Mouse (Mus musculus) kidney, postnatal 25 days (tissue): ENCODE measurements around the gene Flt3l.

Experiments
- DNase-seq, 2 experiments: peaks; one replicate each; pipeline ENCODE4 v3.0.0; 2021; ENCODE audit warnings: mixed read lengths in 2 of 2

The Flt3l gene

GRCm38 (mm10) chr7:45094121-45094520, 42.1 kb downstream of the Flt3l start:
- DNase-seq, result no peak

- no peak for DNase-seq
Observed at GRCm38 (mm10) chr7:45093516-45093905, 42.7 kb downstream of the Flt3l start.

GRCm38 (mm10) chr7:45092828-45093515, 43.3 kb downstream of the Flt3l start:
- no peak for DNase-seq

GRCm38 (mm10) chr7:45092048-45092447, 44.2 kb downstream of the Flt3l start, which contains the start of gene Rcn3:
Gene Rcn3, minus strand, starts transcription at chr7:45092221.
- DNase-seq, result peak; percentile 83 to 89

- DNase-seq, result no peak
Observed at GRCm38 (mm10) chr7:45091001-45091990, 44.9 kb downstream of the Flt3l start.

- no peak for DNase-seq
Observed at GRCm38 (mm10) chr7:45090251-45090977, 45.8 kb downstream of the Flt3l start.

GRCm38 (mm10) chr7:45088597-45088996, 47.6 kb downstream of the Flt3l start:
- DNase-seq, result no peak

GRCm38 (mm10) chr7:45086084-45086483, 50.1 kb downstream of the Flt3l start:
- no peak for DNase-seq

GRCm38 (mm10) chr7:45083300-45083890, 52.8 kb downstream of the Flt3l start:
- no peak for DNase-seq

- peak; percentile 59 to 77 for DNase-seq
Observed at GRCm38 (mm10) chr7:45082401-45083299, 53.6 kb downstream of the Flt3l start.

- no peak for DNase-seq
Observed at GRCm38 (mm10) chr7:45081016-45081415, 55.2 kb downstream of the Flt3l start.

GRCm38 (mm10) chr7:45079856-45080255, 56.4 kb downstream of the Flt3l start:
- peak; percentile 86 to 95 for DNase-seq
